Mouse (Mus musculus) kidney, postnatal 0 days (tissue): Measurements from ENCODE around the gene Tnni1. TPM values are rescaled to one million over a fixed set of nuclear protein-coding genes. Genes with fewer than 3 reads are reported as not detected.

ENCODE experiments used
- ATAC-seq: fragments of 200-750 bp; cut with Nextera tagmentation; replicated peaks from 2 replicates; pipeline ENCODE4 v1.8.0; 2017; ENCODE audit warnings: low read depth, moderate number of reproducible peaks, moderate TSS enrichment, moderate library complexity; ENCODE audit not compliant: low FRiP score
- DNase-seq: peaks from one replicate; pipeline ENCODE4 v3.0.0-alpha.2; 2016; ENCODE audit warnings: low spot score
- H3K27ac ChIP-seq: fragments of 300-500 bp; sonication (generic); 2 replicates; pipeline ENCODE4 v1.5.1; 2014; ENCODE audit warnings: mild to moderate bottlenecking
- H3K27me3 ChIP-seq: fragments of 300-500 bp; sonication (generic); 2 replicates; pipeline ENCODE4 v1.6.1; 2014; ENCODE audit warnings: low read length, mixed read lengths; ENCODE audit not compliant: insufficient read depth
- H3K36me3 ChIP-seq: fragments of 300-500 bp; sonication (generic); 2 replicates; pipeline ENCODE4 v1.6.1; 2014; ENCODE audit warnings: low read length, mixed read lengths; ENCODE audit not compliant: insufficient read depth
- H3K4me1 ChIP-seq: fragments of 300-500 bp; sonication (generic); replicated peaks from 2 replicates; pipeline ENCODE4 v1.6.1; 2014; ENCODE audit warnings: antibody characterized with exemption, low read length, mixed read lengths; ENCODE audit not compliant: insufficient read depth
- H3K4me2 ChIP-seq: fragments of 300-500 bp; sonication (generic); 2 replicates; pipeline ENCODE4 v1.6.1; 2014; ENCODE audit warnings: mild to moderate bottlenecking, low read length, moderate library complexity, mixed read lengths
- H3K4me3 ChIP-seq: fragments of 300-500 bp; sonication (generic); replicated peaks from 2 replicates; pipeline ENCODE4 v1.5.1; 2014; ENCODE audit warnings: low read depth, low read length
- H3K9ac ChIP-seq: fragments of 300-500 bp; sonication (generic); 2 replicates; pipeline ENCODE4 v1.6.1; 2014; ENCODE audit warnings: low read depth, low read length
- H3K9me3 ChIP-seq: fragments of 300-500 bp; sonication (generic); replicated peaks from 2 replicates; pipeline ENCODE4 v1.6.1; 2016; ENCODE audit warnings: low read length, inconsistent platforms, mixed read lengths
- CTCF ChIP-seq: IDR thresholded peaks from 2 replicates; pipeline ENCODE4 v1.5.1; 2016; ENCODE audit warnings: antibody characterized with exemption, low read depth, mild to moderate bottlenecking, moderate library complexity
- WGBS: fragments of 180-500 bp; shearing (Covaris S2); extraction: QIAGEN DNeasy Blood & Tissue Kit; methylation state at CpG from one replicate; pipeline ENCODE4 v1.1.7; 2014; 5-methylcytosine and 5-hydroxymethylcytosine counted together
- polyA plus RNA-seq: library from polyadenylated mRNA; unstranded; fragments of >200 nt; fragmentation: Nextera tagmentation; extraction: Ambion mirVana; gene quantifications from 2 replicates; pipeline ENCODE4 v1.2.1, GENCODE M21; 2015

The Tnni1 gene
- polyA plus RNA-seq, 1 experiment from 2014 or later = 7.9 TPM

DNA sequence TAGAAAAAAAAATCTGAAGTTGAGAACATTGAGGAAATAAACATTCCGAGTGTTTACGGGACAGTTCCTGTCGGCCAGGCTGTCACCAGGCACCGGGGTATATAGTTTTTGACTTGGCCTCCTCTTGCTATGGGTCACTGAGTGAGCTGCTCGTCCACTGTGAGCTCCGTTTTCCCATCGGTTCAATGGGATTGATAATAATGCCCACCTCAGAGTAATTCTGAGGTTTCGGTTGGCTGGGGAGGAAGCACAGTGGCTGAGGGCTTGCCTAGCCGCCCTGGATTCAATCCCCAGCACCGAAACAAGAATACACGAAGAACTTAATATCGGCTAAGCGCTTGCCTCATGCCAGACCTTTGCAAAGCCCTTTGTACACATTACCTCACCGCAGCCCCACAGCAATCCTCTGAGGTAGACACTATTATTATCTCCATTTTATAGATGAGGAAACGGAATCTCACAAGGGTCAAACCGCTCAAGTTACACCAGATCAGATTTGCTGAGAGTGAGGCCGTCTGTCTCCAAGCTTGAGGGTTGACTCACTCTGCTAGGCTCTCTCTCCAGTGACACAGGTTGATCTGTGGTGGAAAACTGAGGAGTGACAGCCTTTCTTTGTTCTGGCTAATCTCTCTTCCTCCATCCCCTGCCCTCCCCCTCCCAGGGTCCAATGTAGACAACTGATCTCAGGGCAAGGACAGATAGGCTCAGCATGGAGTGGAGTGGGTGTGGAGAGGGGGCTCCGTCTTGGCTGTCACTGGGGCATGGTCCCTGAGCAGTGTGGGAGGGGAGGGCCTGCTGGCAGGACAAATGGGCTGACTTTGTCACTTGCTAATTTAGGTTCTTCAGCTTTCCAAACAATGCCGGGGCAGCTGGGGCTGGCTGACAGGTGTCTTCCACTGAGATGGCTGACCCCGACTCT lies 15.2 kb downstream of the Tnni1 start:
- WGBS = 12% methylated on average over 20 of the region's 20 CpGs
- Histone ChIP-seq H3K27ac (peak overlapping the region; percentile 67), H3K4me2 (peak overlapping the region; percentile 57), H3K9me3 (no peaks in the 10 kb centered on the region), H3K9ac (no peak overlapping the region), H3K4me3 (peak overlapping the region; percentile 13; the same call in 1 of the 2 replicates), H3K4me1 (no peaks in the 10 kb centered on the region), H3K36me3 (no peaks in the 10 kb centered on the region), H3K27me3 (no peaks in the 10 kb centered on the region)
- ATAC-seq (peak; percentile 47), DNase-seq (peak; percentile 60)
- no peak for TF ChIP-seq CTCF

DNA sequence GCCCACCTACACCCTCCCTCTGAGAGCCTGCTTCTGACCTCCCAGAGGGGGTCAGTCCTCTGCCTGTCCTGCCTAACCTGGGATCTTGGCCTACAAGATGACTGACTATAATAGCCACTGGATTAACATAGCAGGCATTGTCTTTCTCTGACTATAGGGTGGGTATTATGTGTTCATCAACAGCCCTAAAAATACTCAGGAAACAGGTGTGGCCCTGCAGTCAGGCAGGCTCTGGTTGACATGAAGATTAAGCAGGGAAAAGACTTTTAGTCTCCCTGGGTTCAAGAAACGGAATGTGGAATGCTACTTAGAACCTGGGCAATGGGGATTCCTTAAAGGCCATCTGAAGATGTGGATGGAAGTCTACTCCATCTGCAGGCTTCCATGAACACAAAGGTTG lies 19.3 kb downstream of the Tnni1 start:
- Histone ChIP-seq H3K36me3 (no peaks in the 10 kb centered on the region), H3K27ac (no peak overlapping the region), H3K9ac (no peak overlapping the region), H3K27me3 (no peaks in the 10 kb centered on the region), H3K4me1 (peaks cover 8% of the 10 kb centered on the region), H3K4me3 (no peak overlapping the region), H3K4me2 (no peak overlapping the region), H3K9me3 (no peaks in the 10 kb centered on the region)
- 86% methylated on average over 1 of the region's 1 CpGs for WGBS
- TF ChIP-seq CTCF = no peak
- no peak for ATAC-seq
- DNase-seq = no peak

DNA sequence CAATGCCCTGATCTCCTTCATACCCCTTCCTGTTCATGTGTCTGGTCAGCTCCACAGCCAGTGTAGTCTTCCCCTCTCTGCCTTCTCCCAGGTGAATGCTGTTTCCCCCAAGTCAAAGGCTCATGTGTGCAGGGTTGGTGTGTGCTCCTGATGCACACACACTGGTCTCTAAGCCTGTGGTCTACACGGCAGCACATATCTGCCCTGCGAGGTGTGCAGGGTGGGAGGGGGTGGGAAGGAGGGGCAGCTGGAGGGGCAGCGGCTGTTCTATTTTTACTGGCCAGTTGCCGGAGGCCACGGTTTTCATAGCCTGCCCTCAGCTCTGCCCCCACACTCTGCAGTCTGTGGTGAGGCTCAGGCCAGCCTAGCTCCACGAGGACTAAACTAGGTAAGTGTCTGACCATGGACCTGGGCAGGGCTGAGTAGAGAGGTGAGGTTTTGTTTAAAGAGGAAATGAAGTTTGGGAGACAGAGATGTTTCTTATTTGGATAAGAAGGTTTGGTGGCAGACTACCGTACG lies 19.9 kb downstream of the Tnni1 start:
- 27% methylated on average over 8 of the region's 8 CpGs for WGBS

DNA sequence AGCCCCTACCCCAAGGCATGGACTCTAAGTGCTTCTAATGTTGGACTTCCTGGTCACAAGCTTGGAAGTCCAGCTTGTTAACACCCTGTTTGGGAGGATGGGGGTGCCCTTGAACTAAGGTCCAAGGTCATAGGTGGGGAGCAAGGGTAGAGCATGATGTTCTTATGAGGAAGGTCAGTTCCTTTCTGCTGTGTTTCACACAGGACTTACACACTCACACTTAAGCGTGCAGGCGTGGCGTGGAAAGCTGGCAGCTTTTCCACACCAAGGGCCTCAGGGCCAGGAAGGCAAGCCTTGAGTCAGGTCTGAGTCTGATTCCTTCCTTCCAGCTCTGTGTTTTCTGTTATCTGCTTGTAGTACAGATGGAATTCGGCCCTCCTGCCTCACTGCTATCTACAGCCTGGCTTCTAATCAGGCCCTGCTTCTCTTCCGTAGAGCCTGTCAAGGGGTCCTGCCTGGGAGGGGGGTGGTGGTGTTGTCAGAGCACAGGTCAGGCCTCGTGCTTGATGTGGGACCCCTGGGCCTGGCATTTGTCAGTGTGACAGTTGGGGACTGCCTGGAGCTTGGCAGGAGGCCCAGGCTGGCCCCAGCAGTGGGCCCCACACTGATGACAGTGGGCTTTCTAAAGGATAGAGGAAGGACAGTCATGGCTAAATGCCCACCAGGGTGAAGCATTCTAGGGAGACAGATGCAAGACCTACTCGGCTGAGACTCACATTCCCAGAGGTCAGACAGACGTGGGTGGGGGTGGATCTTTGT lies 21.1 kb downstream of the Tnni1 start:
- TF ChIP-seq CTCF = no peak
- peaks cover 8% of the 10 kb centered on the region for H3K4me1 ChIP-seq
- H3K36me3 ChIP-seq = no peaks in the 10 kb centered on the region
- H3K9ac ChIP-seq = no peak overlapping the region
- H3K27ac ChIP-seq = no peak overlapping the region
- 0 out of 2 replicates have a peak, but pooled peaks have one; percentile 47 for ATAC-seq
- 43% methylated on average over 8 of the region's 8 CpGs for WGBS
- DNase-seq = no peak
- H3K4me2 ChIP-seq = no peak overlapping the region
- no peak overlapping the region for H3K4me3 ChIP-seq
- H3K9me3 ChIP-seq = no peaks in the 10 kb centered on the region
- H3K27me3 ChIP-seq = no peaks in the 10 kb centered on the region

More for the DNA sequence above, 19.9 kb downstream of the Tnni1 start:
- H3K4me1 ChIP-seq = peaks cover 8% of the 10 kb centered on the region
- ATAC-seq (no peak), DNase-seq (no peak)
- no peak overlapping the region for H3K4me3 ChIP-seq
- no peak overlapping the region for H3K4me2 ChIP-seq
- H3K27me3 ChIP-seq = no peaks in the 10 kb centered on the region
- no peak for TF ChIP-seq CTCF
- no peaks in the 10 kb centered on the region for H3K9me3 ChIP-seq
- no peak overlapping the region for H3K9ac ChIP-seq
- H3K27ac ChIP-seq = no peak overlapping the region
- no peaks in the 10 kb centered on the region for H3K36me3 ChIP-seq

DNA sequence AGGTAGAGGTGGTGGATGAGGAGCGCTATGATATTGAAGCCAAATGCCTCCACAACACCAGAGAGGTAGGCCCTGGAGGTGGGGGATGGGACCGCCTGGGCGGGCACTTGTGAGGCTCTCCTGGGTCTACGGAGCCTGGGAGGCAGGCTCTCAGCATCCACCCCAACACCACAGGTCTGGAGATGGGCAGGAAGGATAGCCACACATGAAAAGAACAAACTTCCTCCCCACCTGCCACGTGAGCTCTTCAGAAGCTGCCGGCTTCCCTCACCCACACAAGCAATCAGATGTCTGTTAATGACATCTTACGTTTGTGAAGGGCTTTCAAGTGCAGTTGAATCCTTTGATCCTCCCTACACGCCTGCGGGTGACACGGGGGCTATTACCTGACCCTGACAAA lies 28.3 kb downstream of the Tnni1 start:
- 25% methylated on average over 10 of the region's 10 CpGs for WGBS
- H3K27me3 ChIP-seq = no peaks in the 10 kb centered on the region
- no peak for TF ChIP-seq CTCF
- no peak for ATAC-seq
- H3K9ac ChIP-seq = no peak overlapping the region
- no peak overlapping the region for H3K4me3 ChIP-seq
- H3K36me3 ChIP-seq = no peaks in the 10 kb centered on the region
- H3K4me2 ChIP-seq = no peak overlapping the region
- H3K9me3 ChIP-seq = no peaks in the 10 kb centered on the region
- 0 out of 2 replicates have a peak, but pooled peaks cover 2% of the 10 kb centered on the region for H3K4me1 ChIP-seq
- no peak for DNase-seq
- H3K27ac ChIP-seq = no peak overlapping the region

DNA sequence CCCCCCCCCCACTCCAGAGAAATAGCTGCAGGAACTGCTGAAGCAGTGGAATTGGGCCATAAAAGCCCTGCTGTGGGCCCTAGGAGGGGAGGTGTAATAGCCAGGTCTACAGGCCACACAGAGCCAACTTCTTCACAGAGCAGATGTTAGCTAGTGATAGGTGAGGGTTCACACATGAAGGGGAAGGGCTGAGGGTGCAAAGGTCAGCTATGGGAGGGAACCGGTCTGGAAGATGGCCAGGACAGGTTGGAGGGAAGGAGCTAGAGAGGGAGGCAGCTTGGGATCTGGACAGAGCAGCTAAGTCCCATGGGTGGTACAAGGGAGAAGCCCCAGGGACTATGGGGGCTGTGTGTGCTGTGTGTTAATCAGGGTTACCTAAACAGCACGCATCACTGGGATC lies 30.9 kb downstream of the Tnni1 start:
- no peak overlapping the region for H3K4me3 ChIP-seq
- H3K4me1 ChIP-seq = peaks cover 10% of the 10 kb centered on the region; the same call in 1 of the 2 replicates
- no peaks in the 10 kb centered on the region for H3K27me3 ChIP-seq
- no peak for DNase-seq
- H3K36me3 ChIP-seq = no peaks in the 10 kb centered on the region
- no peak overlapping the region for H3K4me2 ChIP-seq
- no peak overlapping the region for H3K27ac ChIP-seq
- 52% methylated on average over 2 of the region's 2 CpGs for WGBS
- no peak for TF ChIP-seq CTCF
- ATAC-seq = no peak
- no peak overlapping the region for H3K9ac ChIP-seq
- no peaks in the 10 kb centered on the region for H3K9me3 ChIP-seq
